Mouse (Mus musculus): ENCODE data around the gene Mdh1b. TPM values are rescaled to one million over a fixed set of nuclear protein-coding genes. Genes with fewer than 3 reads are reported as not detected.

Mdh1b gene
- 0.54 and 1.7 TPM in 2 replicates for polyA plus RNA-seq (2014; fragmentation: Nextera tagmentation; extraction: Ambion mirVana)

DNA sequence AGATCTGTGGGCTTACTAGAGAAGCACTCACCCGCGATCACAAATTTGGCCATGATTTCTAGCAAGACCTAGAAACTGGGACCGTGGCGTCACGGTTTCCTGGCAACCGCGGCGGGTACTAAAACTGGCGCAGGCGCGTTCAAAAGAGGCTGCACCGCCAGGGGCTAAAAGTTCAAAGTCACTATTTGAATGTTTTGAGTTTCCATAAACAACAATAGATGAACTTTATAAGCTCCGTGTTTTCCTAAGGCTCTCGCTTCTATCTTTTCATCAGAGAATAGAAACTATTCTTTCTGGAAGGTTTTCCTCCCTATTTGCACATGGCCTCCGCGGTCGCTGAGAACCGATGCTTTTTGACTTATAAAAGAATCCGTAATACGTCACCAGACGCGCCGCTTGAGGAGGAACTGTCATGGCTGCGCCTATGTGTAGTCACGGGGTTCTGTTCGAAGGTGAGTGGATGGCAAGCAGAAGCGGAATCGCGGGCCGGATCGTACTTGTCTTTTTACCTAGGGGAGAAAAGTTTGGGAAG, at the start of gene Mdh1b, which contains the start of gene Fastkd2:
TSS of gene Mdh1b (minus strand) at position 79 of the 532 bp plus-strand sequence.
TSS of gene Fastkd2 (plus strand) at position 375 of the 532 bp plus-strand sequence.
- Histone ChIP-seq H3K9ac (ENCODE audit: low read depth, low read length) (peak within 1 kb of the TSS; percentile 72), H3K9me3 (ENCODE audit: control insufficient read depth, low read length) (no peaks in the 10 kb centered on the region), H3K27ac (replicated peaks; ENCODE audit: low read depth, low read length) (no peak within 1 kb of the TSS; the same call in 1 of the 2 replicates), H3K36me3 (ENCODE audit: control insufficient read depth, insufficient read depth, low read length) (0 out of 2 replicates have a peak, but pooled peaks cover 1% of the 10 kb centered on the region), H3K4me1 (ENCODE audit: control insufficient read depth, insufficient read depth, low read length) (peaks cover 13% of the 10 kb centered on the region), H3K27me3 (replicated peaks; ENCODE audit: control insufficient read depth, insufficient read depth, low read length) (no peaks in the 10 kb centered on the region), H3K4me3 (ENCODE audit: low read depth, low read length) (peak within 1 kb of the TSS; percentile 69), H3K4me2 (ENCODE audit: low read depth, low read length) (peak within 1 kb of the TSS; percentile 64)
- peak; percentile 97 for ATAC-seq (ENCODE audit: low read depth)
- peak; percentile 97 for DNase-seq (ENCODE audit: low spot score)
- under 1% methylated on average over 31 of the region's 31 CpGs for WGBS

DNA sequence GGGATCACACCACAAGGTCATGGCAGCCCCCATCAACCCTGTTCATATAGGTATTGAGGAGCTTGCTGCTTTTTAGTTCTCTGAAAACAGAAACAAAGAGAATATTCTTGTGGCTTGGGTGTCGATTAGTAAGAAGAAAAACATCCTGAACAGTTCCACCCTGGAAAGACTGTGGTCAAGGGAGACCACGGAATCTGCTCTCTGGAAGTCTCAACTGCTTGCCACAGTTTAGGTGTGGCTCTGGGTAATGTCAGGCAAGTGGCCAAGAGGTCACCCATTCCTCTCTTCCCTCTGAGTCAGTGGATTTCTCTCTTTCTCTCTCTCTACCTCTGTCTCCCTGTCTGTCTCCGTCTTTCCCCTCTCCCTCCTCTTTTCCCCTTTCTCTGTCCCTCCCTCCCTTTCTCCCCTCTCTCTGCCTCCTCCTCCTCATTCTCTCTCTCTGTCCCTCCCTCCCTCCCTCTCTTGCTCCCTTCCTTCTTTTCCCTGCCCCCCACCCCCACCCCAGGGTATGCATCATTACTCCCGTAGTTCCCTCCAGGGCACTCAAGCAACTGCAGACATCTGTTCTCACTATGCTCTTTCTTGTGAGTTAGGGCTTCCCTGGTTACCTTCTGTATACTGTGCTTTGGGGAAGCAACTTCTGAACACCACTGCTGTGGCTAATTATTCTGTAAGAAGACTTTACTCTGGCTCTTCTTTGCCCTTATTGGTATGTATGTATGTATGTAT, 46.9 kb upstream of the Mdh1b start:
- H3K27me3 ChIP-seq (replicated peaks; ENCODE audit: control insufficient read depth, insufficient read depth, low read length): no peaks in the 10 kb centered on the region
- WGBS: 23% methylated on average over 4 of the region's 4 CpGs
- DNase-seq (ENCODE audit: low spot score) (peak; percentile 29), ATAC-seq (ENCODE audit: low read depth) (no peak)
- H3K9ac ChIP-seq (ENCODE audit: low read depth, low read length): no peak overlapping the region
- H3K4me2 ChIP-seq (ENCODE audit: low read depth, low read length): no peak overlapping the region
- H3K27ac ChIP-seq (replicated peaks; ENCODE audit: low read depth, low read length): no peak overlapping the region
- no peak overlapping the region for H3K4me3 ChIP-seq (ENCODE audit: low read depth, low read length)
- no peaks in the 10 kb centered on the region for H3K9me3 ChIP-seq (ENCODE audit: control insufficient read depth, low read length)
- H3K4me1 ChIP-seq (ENCODE audit: control insufficient read depth, insufficient read depth, low read length): no peaks in the 10 kb centered on the region
- no peaks in the 10 kb centered on the region for H3K36me3 ChIP-seq (ENCODE audit: control insufficient read depth, insufficient read depth, low read length)

DNA sequence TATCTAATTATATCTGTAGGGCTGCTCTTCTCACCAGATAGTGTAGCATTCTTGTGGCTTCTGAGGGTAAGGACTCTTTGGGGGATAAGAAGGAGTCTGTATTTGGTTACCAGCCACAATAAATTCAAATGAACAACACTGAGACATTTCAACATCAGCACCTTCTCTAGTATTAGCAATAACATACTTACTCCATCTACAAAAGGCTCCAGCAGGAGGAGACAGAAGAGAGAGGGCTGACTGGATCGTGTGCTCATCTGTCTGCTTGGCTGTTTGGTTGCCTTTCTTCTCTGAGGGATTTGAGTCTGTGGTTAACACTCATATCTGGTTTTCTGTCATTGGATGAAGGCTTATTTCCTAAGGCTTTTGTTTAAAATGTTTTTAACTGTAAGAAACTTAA, 46.3 kb upstream of the Mdh1b start:
- ATAC-seq (ENCODE audit: low read depth) (peak; percentile 30; the same call in 1 of the 2 replicates), DNase-seq (ENCODE audit: low spot score) (peak; percentile 29)
- Histone ChIP-seq H3K9me3 (ENCODE audit: control insufficient read depth, low read length) (no peaks in the 10 kb centered on the region), H3K4me2 (ENCODE audit: low read depth, low read length) (no peak overlapping the region), H3K27ac (replicated peaks; ENCODE audit: low read depth, low read length) (no peak overlapping the region), H3K27me3 (replicated peaks; ENCODE audit: control insufficient read depth, insufficient read depth, low read length) (no peaks in the 10 kb centered on the region), H3K4me3 (ENCODE audit: low read depth, low read length) (no peak overlapping the region), H3K4me1 (ENCODE audit: control insufficient read depth, insufficient read depth, low read length) (no peaks in the 10 kb centered on the region), H3K9ac (ENCODE audit: low read depth, low read length) (no peak overlapping the region), H3K36me3 (ENCODE audit: control insufficient read depth, insufficient read depth, low read length) (no peaks in the 10 kb centered on the region)
- WGBS: 42% methylated on average over 1 of the region's 1 CpGs

DNA sequence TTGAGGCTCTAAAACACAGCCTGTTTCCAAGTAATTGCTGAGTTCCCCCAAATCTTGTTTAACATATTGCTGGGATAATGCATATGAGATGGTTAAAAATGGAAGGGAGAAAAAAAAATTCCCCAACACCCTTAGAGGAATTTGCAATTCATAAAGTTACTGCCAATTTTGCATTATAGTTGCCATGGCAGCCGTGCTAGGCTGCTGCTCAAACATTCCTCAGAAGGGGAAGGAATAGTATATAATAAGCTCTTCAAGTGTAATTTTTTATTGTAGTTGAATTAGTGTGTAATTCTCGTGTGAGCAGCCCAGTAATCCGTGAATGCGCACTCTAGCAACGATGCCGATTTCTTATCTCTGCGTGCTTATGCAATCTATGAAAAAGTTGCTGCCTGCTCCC, 40.2 kb upstream of the Mdh1b start:
- no peaks in the 10 kb centered on the region for H3K27me3 ChIP-seq (replicated peaks; ENCODE audit: control insufficient read depth, insufficient read depth, low read length)
- ATAC-seq (ENCODE audit: low read depth) (no peak), DNase-seq (ENCODE audit: low spot score) (peak; percentile 75)
- H3K27ac ChIP-seq (replicated peaks; ENCODE audit: low read depth, low read length): no peak overlapping the region
- no peak overlapping the region for H3K4me2 ChIP-seq (ENCODE audit: low read depth, low read length)
- H3K9me3 ChIP-seq (ENCODE audit: control insufficient read depth, low read length): no peaks in the 10 kb centered on the region
- peaks cover 22% of the 10 kb centered on the region for H3K4me1 ChIP-seq (ENCODE audit: control insufficient read depth, insufficient read depth, low read length)
- no peaks in the 10 kb centered on the region for H3K36me3 ChIP-seq (ENCODE audit: control insufficient read depth, insufficient read depth, low read length)
- WGBS: 69% methylated on average over 7 of the region's 7 CpGs
- no peak overlapping the region for H3K9ac ChIP-seq (ENCODE audit: low read depth, low read length)
- H3K4me3 ChIP-seq (ENCODE audit: low read depth, low read length): no peak overlapping the region

DNA sequence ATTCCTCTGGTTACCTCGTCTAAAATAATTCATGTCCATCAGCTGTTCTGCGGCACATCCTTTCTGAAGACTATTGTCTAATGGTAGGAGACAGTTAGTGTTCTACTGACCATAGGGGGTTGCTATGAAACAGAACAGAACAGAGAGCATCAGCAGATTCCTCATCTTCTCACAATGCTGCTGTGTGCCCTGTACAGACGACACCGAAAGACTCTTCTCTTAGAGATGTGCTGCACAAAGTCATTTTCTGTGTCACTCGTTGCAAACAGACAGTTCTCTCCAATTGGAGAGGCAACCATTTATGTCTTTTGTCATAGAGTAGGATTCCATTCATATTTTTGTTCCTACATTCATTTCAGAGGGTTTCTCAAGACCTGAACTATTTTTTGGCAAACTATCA, 39.0 kb upstream of the Mdh1b start, which contains the start of gene 4933402D24Rik:
TSS of gene 4933402D24Rik (minus strand) at position 101 of the 400 bp plus-strand sequence.
- Histone ChIP-seq H3K9ac (ENCODE audit: low read depth, low read length) (no peak within 1 kb of the TSS), H3K9me3 (ENCODE audit: control insufficient read depth, low read length) (no peaks in the 10 kb centered on the region), H3K27ac (replicated peaks; ENCODE audit: low read depth, low read length) (peak within 1 kb of the TSS; percentile 62), H3K4me2 (ENCODE audit: low read depth, low read length) (peak within 1 kb of the TSS; percentile 7; the same call in 1 of the 2 replicates), H3K27me3 (replicated peaks; ENCODE audit: control insufficient read depth, insufficient read depth, low read length) (no peaks in the 10 kb centered on the region), H3K36me3 (ENCODE audit: control insufficient read depth, insufficient read depth, low read length) (no peaks in the 10 kb centered on the region), H3K4me3 (ENCODE audit: low read depth, low read length) (no peak within 1 kb of the TSS), H3K4me1 (ENCODE audit: control insufficient read depth, insufficient read depth, low read length) (peaks cover 22% of the 10 kb centered on the region)
- ATAC-seq (ENCODE audit: low read depth) (no peak), DNase-seq (ENCODE audit: low spot score) (no peak)
- WGBS: 57% methylated on average over 5 of the region's 5 CpGs

DNA sequence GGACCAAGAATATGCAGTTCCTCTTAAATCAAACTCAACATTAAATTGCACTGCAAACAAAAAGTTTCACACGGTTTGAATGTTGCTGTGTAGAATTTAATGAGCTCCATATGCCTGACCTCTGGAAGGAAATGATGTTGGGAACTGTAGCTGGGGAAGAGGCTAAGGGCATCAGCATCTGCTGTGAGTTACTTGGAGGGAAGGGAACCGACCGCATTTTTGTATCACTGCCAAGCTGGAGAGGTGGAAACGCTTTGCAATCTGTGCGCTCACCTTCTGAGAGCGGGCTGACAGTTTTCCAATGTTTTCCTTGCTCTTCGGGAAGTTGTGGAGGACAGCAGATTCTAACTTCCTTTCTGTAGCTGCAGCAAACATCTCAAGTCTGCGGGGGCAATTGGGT, 38.0 kb upstream of the Mdh1b start:
- peak; percentile 87 for ATAC-seq (ENCODE audit: low read depth)
- Histone ChIP-seq H3K27me3 (replicated peaks; ENCODE audit: control insufficient read depth, insufficient read depth, low read length) (no peaks in the 10 kb centered on the region), H3K36me3 (ENCODE audit: control insufficient read depth, insufficient read depth, low read length) (no peaks in the 10 kb centered on the region), H3K4me1 (ENCODE audit: control insufficient read depth, insufficient read depth, low read length) (peaks cover 27% of the 10 kb centered on the region), H3K9ac (ENCODE audit: low read depth, low read length) (no peak overlapping the region), H3K4me2 (ENCODE audit: low read depth, low read length) (peak overlapping the region; percentile 7; the same call in 1 of the 2 replicates), H3K4me3 (ENCODE audit: low read depth, low read length) (no peak overlapping the region), H3K9me3 (ENCODE audit: control insufficient read depth, low read length) (no peaks in the 10 kb centered on the region), H3K27ac (replicated peaks; ENCODE audit: low read depth, low read length) (peak overlapping the region; percentile 76)
- 29% methylated on average over 8 of the region's 8 CpGs for WGBS
- DNase-seq (ENCODE audit: low spot score): peak; percentile 94

DNA sequence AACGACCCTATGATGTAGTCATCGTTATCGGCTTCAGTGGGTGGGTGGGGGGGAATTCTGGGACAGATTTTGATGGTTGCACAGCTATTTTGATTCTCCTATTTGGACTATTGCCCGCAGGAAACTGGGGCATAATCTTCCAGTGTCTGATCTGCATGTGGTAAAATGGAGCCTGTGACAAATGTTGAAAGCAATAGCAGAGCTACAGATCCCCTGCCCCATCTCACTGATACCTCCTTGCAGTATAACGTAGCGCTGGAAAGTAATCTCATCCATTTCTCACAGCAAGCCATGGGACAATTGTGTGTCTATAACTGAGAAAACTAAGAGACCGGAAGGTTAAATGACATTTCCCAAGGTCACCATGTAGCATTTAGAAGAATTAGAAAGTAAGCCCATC, 34.3 kb upstream of the Mdh1b start:
- no peaks in the 10 kb centered on the region for H3K9me3 ChIP-seq (ENCODE audit: control insufficient read depth, low read length)
- no peak overlapping the region for H3K27ac ChIP-seq (replicated peaks; ENCODE audit: low read depth, low read length)
- H3K4me1 ChIP-seq (ENCODE audit: control insufficient read depth, insufficient read depth, low read length): peaks cover 22% of the 10 kb centered on the region
- no peak overlapping the region for H3K9ac ChIP-seq (ENCODE audit: low read depth, low read length)
- 85% methylated on average over 7 of the region's 7 CpGs for WGBS
- DNase-seq (ENCODE audit: low spot score) (no peak), ATAC-seq (ENCODE audit: low read depth) (no peak)
- no peaks in the 10 kb centered on the region for H3K27me3 ChIP-seq (replicated peaks; ENCODE audit: control insufficient read depth, insufficient read depth, low read length)
- no peak overlapping the region for H3K4me3 ChIP-seq (ENCODE audit: low read depth, low read length)
- H3K4me2 ChIP-seq (ENCODE audit: low read depth, low read length): no peak overlapping the region
- H3K36me3 ChIP-seq (ENCODE audit: control insufficient read depth, insufficient read depth, low read length): no peaks in the 10 kb centered on the region

DNA sequence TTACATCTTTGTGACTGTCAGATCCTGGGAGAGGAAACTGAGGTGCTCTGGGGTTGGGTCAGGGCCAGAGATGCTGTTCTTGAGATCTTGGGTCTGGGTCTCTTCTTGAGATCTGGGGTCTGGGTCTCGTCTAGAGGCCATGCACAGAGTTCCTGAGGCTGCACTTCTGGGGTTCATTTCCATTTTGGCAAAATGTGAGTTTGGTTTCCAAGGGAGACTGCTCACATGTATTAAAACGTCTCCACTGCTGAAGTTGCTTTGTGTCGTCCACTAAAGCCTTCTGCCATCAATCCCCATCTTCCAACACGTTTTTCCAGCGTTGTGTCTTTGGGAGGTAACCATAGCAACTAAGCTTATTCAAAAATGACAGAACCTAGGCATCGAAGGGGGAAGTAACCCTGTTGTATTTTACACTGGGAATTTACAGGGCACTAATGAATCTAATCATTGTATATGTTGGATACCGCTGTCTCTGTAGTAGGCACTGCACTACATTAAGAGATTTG, 33.8 kb upstream of the Mdh1b start:
- Histone ChIP-seq H3K36me3 (ENCODE audit: control insufficient read depth, insufficient read depth, low read length) (no peaks in the 10 kb centered on the region), H3K4me1 (ENCODE audit: control insufficient read depth, insufficient read depth, low read length) (peaks cover 20% of the 10 kb centered on the region), H3K27me3 (replicated peaks; ENCODE audit: control insufficient read depth, insufficient read depth, low read length) (no peaks in the 10 kb centered on the region), H3K9ac (ENCODE audit: low read depth, low read length) (no peak overlapping the region), H3K4me3 (ENCODE audit: low read depth, low read length) (no peak overlapping the region), H3K27ac (replicated peaks; ENCODE audit: low read depth, low read length) (peak overlapping the region; percentile 41; the same call in 1 of the 2 replicates), H3K4me2 (ENCODE audit: low read depth, low read length) (no peak overlapping the region), H3K9me3 (ENCODE audit: control insufficient read depth, low read length) (no peaks in the 10 kb centered on the region)
- WGBS: 53% methylated on average over 7 of the region's 7 CpGs
- no peak for ATAC-seq (ENCODE audit: low read depth)
- DNase-seq (ENCODE audit: low spot score): no peak
